Mouse (Mus musculus): ENCODE data around the gene Top2b. TPM values are rescaled to one million over a fixed set of nuclear protein-coding genes. Genes with fewer than 3 reads are reported as not detected.

The Top2b gene
- 100 to 1,000 TPM in 1 of 3 experiments, 10 to 100 TPM in 2; 58.0 to 117 (median 58.3) TPM for polyA plus RNA-seq (2017; shearing (Covaris generic))

GRCm38 (mm10) chr14:16364878-16365337 is at the start of gene Top2b:
TSS of gene Top2b (plus strand) at chr14:16365179.
- ATAC-seq: peak; percentile 93

- ATAC-seq: no peak
Observed at GRCm38 (mm10) chr14:16316715-16317114, 48.3 kb upstream of the Top2b start.

GRCm38 (mm10) chr14:16319818-16320217 is 45.2 kb upstream of the Top2b start:
- no peak for ATAC-seq

GRCm38 (mm10) chr14:16324394-16324793 is 40.6 kb upstream of the Top2b start:
- ATAC-seq: no peak

- ATAC-seq: no peak
Observed at GRCm38 (mm10) chr14:16325208-16325607, 39.8 kb upstream of the Top2b start.

- ATAC-seq: no peak
Observed at GRCm38 (mm10) chr14:16328531-16328930, 36.4 kb upstream of the Top2b start.

- ATAC-seq: no peak
Observed at GRCm38 (mm10) chr14:16328959-16329480, 36.0 kb upstream of the Top2b start.

- ATAC-seq: no peak
Observed at GRCm38 (mm10) chr14:16329756-16330155, 35.2 kb upstream of the Top2b start.

GRCm38 (mm10) chr14:16334260-16334659 is 30.7 kb upstream of the Top2b start:
- ATAC-seq: no peak

- no peak for ATAC-seq
Observed at GRCm38 (mm10) chr14:16335835-16336417, 29.1 kb upstream of the Top2b start.

GRCm38 (mm10) chr14:16347505-16347904 is 17.5 kb upstream of the Top2b start:
- no peak for ATAC-seq

- no peak for ATAC-seq
Observed at GRCm38 (mm10) chr14:16359704-16360103, 5.3 kb upstream of the Top2b start.

- ATAC-seq: peak; percentile 24
Observed at GRCm38 (mm10) chr14:16364161-16364831, 683 bp upstream of the Top2b start.

- peak; percentile 26 for ATAC-seq
Observed at GRCm38 (mm10) chr14:16365362-16366173, 589 bp downstream of the Top2b start.

GRCm38 (mm10) chr14:16366174-16366889 is 1.4 kb downstream of the Top2b start:
- ATAC-seq: no peak

- ATAC-seq: no peak
Observed at GRCm38 (mm10) chr14:16366986-16367385, 2.0 kb downstream of the Top2b start.

GRCm38 (mm10) chr14:16372761-16373160 is 7.8 kb downstream of the Top2b start:
- ATAC-seq: peak; percentile 79

GRCm38 (mm10) chr14:16373190-16373589 is 8.2 kb downstream of the Top2b start:
- ATAC-seq: no peak

- peak; percentile 90 for ATAC-seq
Observed at GRCm38 (mm10) chr14:16379917-16380570, 15.1 kb downstream of the Top2b start.

- no peak for ATAC-seq
Observed at GRCm38 (mm10) chr14:16384783-16385182, 19.8 kb downstream of the Top2b start.

- ATAC-seq: no peak
Observed at GRCm38 (mm10) chr14:16405187-16405586, 40.2 kb downstream of the Top2b start.

- ATAC-seq: no peak
Observed at GRCm38 (mm10) chr14:16414163-16414562, 49.2 kb downstream of the Top2b start.
